Mouse (Mus musculus): ENCODE data around the gene Lyrm4.

The Lyrm4 gene

DNA sequence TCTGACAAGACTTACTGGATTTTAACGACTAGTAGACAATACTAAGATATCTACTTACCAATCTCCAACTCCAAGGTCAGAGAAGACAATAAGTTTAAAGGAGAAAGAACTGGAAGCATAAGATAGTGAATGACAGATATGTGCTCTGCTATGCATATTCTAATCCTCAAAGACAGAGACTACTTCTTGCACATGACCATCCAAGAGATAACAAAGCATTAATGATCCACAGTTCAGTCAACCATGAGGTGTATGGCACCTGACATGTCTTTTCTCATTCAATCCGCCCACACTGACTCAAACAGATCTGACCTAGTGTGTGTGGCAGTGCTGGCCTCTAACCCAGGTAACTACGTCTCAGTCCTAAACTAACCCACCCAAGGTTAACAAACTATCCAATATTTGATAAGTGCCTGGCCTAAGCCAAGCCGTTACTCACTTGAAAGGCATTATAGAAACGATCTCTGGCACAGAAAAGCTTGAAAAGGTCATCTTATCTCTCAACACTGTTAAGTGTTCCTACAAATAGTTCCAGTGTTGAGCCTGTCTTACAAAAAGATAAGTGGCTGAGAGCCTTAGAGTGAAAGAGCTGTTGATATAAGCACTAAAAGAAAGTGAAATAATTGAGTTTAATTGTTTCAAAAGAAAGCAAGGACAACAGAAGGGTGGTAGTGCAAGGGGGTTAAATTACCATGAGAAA is 20.5 kb downstream of the Lyrm4 start:
- no peak for DNase-seq (ENCODE audit: low spot score)

DNA sequence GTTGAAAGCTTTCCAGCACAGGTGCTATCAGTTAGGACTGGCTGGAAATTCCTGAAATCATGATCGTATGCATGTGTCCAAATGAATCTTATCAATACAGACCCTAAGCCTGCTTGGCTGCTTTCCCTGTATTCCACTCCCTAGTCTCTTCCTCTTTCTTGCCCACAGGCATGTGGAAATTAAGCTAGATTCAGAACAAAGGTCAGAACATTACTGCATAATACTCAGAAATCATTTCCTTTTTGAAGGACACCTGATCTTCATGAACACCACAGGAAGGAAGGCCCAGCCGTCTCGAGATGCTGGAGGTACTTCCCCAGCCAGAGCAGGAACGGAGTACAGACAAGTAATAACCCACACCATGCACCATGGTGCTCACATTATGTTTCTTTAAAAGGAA is 29.2 kb downstream of the Lyrm4 start:
- DNase-seq (ENCODE audit: low spot score), result no peak

DNA sequence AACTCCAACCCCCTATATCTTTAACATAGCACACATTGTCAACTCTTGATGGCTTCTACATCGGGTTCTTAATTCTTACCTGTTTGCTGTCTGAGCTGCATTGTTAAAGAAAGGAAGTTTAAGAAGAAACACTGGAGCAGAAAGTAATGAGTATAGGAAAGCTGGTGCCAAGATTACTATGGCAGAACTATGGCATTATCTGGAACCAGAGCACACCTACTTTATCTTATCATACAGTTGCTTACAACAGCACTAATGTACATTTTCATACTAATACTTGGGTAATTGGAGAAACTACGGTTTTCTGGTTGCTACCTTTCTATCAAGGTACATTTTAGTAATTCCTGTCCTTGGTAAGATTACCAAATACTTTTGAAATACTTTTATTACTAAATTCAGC is 29.9 kb downstream of the Lyrm4 start:
- no peak for DNase-seq (ENCODE audit: low spot score)

DNA sequence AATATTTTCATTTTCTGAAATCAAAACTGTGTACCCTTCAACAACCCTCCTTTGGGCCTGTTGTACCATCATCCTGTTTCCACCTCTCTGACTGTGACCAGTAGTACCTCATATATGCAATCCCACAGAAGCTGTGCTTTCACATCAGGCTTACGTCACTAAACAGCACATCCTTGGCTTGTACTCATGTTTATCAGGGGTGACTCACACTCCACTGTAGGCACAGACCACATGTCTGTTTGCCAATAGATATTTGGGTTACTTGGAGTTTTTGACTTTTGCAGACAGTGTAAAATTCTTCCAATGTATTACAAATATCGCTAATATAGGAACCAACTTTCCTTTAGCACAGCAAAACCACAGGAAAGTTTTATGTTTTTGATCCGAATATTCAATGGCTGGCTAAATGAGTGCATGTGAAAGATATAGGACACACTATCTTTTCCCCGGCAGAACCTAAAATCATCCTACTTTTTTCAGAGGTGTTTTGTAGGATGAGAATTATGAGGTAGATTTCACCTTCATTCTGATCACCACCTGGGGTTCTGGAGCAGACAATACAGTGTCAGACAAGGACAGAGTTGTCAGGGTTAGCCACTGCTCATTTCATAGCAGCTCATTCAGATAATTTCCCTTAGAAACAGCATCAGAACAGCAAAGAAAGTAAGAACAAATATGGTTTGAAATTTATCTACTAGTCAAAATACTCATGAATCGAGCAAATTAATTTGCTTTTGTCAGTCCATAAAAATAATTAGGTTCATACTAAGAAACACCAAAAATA is 30.5 kb downstream of the Lyrm4 start:
- no peak for DNase-seq (ENCODE audit: low spot score)

DNA sequence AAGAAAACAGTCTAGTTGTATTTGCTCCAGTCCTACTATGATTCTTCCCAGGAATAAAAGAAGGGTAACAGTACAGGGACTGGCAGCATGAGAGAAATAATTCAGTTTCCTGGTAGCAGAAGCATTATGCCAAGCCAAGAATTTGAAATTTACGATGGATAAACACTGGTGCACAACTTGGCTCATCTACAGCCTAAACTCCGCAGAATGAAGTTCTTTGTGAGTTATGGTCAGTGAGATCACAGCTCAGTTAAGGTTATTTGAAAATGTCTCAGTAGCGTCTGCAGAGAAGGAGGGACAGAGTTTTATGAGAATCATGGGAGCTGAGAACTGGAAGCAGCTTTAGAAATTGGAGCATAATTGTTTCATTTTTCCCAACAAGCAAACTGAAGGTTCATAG is 31.4 kb downstream of the Lyrm4 start:
- DNase-seq (ENCODE audit: low spot score), result no peak

DNA sequence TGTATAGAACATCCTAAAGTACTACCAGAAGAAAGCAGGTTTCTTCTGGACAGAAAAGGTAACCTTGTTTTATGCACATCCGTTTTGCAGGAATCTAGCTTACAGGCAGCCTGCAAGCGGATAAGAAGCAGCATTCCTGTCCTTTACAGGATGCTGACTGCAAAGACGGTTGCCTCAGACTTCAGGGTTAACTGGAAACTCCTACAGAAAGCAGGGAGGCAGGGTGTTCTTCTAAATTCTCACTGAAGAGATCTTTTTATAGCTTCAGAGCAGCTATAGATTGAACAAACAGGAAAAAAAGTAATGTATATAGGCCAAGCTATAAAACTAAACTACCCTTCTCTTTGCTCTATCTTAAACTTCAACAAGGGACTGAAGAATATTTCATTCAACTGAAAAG is 32.6 kb downstream of the Lyrm4 start:
- DNase-seq (ENCODE audit: low spot score), result no peak

DNA sequence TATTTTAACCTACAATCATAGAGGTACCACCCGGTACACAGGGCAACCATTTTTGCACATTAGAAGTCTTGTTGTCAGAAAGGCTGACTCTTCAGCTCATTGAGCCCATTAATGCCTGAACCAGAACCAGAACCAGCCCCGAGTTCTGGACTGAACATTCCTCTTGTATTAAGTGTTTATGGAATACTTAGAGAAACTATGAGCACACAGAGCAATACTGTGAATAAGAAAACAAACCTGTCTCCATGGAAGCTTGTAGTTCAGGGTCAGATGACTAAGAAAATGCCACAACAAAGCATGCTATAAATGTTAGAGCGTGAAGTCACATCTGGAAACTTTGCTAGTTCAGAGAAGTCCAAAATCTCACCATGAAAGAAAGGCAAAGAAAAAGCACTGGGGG is 35.7 kb downstream of the Lyrm4 start:
- DNase-seq (ENCODE audit: low spot score), result no peak

DNA sequence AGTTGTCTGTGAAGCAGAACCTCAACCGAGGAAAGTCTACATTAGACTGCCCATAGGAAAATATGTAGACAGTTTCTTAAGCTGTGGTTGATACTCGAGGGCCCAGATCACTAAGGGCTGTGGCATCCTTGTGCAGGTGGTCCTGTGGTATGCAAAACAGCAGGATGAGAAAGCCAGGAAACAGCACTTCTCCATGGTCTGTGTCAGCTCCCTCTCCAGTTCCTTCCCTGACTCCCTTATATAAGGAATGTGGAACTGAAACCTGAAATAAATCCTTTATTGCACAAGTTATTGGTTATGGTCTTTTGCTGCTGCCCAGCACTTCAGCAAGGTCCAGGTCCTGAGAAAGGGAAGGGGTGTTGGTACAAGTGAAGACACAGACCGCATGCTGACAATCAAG is 42.8 kb downstream of the Lyrm4 start:
- DNase-seq (ENCODE audit: low spot score), result no peak

DNA sequence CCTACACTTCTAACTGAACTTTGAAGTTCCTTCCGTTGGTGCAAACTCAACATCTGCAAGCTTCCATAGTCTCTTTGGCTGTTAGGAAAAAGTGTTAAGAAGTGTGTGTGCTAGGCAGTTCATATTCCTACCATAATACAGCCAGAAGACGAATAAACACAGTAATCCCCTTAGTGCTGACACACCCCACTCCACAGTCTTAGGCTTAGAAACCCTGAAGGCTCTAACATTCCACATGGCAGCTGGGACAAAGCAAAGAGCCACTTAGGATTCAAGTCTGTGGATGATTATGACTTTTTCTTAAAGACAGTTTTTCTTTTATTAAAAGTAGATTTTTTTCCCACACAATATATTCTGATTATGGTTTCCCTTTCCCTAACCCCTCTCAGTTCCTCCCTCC is 50.6 kb downstream of the Lyrm4 start:
- DNase-seq (ENCODE audit: low spot score), result no peak

DNA sequence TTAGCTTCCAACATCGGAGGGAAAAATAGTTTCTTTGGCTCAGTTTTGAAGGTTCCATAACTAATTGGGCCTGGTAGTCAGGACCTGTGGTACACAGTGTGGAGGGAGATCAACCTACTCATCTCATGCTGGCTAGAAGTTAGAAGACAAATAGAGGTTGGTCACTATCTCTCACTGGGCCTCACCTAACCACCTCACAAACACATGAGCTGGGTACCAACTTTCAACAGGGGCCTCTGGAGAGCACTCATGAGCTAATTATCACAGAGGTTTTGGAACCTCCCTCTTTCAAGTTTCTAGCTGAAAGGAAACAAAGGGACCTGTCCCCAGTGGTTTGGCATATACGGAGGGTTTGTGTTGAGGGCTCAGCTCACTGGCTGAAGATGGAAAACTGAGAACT is 59.8 kb downstream of the Lyrm4 start:
- DNase-seq (ENCODE audit: low spot score), result no peak

DNA sequence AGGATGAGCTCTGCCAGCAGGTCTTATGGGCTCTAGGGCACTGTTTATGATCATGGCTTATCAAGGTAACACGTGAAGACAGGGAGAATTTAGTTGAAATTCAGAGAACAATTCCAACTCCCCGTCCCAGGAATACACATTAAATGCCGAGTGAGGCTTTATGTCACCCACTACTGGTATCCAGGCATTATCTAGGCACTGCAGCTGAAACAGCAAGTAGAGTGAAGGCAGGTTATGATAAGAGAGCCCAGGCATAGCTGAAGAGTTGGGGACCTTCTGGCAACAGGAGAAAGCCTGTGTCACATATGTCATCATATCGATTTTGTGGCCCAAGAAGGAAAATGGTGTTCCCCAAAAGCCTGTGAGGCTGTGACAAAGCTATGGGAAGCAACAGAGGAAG is 60.4 kb downstream of the Lyrm4 start:
- no peak for DNase-seq (ENCODE audit: low spot score)

DNA sequence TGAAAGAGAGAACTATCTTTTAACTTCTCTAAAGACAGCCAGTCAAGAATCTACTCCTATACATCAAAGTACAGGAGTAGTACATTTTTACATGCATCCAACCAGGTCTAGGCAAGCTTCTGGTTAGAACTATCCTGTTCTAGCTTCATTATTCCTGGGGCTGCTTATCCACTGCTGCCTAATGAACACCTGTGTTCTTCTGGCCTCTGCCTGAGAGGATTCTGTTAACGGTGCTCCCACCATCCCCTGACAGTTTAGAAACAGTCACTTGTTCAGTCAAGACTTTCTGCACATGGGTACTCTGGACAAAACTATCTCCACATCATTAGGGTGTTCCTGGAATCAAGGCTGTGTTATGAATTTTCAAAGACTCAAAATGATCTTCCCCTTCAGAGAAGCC is 60.8 kb downstream of the Lyrm4 start:
- DNase-seq (ENCODE audit: low spot score), result no peak

DNA sequence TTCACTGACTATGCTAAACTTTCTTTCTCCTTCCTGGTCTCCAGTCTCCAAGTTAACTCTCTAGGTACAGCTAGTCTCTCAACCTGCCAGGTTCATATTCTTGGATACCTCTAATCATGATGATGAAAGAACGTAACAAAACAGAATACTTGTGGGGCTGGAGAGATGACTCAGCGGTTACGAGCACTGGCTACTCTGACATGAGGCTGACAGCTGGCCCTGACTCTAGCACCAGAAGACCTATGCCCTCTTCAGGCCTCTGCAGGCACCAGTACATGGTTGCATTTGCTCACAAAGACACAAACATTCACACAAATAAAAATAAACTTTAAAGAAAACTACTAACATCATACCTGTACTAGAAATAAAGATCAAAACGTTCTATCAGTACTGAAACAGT is 81.8 kb downstream of the Lyrm4 start:
- no peak for DNase-seq (ENCODE audit: low spot score)

DNA sequence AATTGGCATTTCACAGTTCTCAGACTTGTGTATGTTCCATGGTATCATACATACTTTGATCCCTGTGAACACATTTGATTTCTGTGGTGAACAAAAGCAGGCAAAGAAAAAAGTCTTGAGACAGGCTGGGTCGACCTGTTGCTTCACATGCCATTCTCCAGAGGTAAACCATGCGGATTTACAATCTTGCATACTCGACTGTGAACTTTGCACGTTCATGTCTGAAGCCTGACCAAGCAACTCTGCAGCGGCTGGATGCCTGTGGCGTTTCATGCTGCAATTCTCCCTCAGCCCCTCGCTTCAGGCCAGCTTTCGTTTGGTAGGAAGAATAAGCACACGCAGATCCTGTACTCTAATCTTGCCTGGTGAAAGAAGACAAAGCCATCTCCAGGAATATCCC is 85.4 kb downstream of the Lyrm4 start:
- no peak for DNase-seq (ENCODE audit: low spot score)

DNA sequence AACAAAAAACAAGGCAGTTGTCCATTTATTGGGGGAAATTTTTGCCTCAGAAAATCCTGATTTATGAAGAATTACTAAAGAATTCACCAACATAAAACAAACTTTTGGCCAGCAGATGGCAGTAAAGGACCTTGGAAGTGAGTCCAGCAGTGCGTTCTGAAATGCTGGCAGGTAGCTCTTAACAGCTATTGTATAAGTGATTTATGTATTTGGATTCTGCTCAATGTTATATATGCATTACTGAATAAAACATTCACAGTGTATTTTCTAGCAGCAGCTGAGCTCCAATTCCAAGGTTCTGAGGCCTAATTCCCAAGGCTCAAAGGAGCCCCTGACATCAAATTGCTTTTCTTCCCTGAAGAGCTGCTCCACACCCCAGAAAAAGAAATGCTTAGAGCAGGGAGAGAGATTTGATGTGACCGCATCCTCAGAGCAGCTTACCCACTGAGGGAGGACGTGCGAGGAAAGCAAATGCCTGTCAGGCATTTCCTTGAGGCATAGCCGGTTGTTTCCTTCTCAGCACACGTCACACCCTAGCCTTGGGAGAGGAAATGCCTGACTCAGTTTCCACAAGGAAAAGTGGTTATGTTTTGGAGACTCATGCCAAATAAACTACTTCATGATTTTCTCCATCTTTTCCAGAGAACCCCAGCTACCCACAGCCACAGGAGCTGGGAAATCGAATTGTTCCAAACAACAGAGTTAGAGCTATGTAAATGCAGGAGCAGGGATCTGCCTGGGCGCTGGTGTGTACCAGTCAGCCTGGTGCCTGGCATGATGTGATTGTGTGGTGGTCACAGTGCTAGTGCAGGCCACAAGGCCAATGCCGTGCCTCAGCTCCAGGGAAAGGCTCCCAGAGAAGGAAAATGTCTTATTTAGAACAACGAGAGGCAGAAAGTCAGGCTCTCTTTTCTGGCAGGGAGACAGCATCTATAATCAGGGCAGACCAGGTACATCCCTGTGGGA is 97.7 kb downstream of the Lyrm4 start:
- peak; percentile 14 for DNase-seq (ENCODE audit: low spot score)

DNA sequence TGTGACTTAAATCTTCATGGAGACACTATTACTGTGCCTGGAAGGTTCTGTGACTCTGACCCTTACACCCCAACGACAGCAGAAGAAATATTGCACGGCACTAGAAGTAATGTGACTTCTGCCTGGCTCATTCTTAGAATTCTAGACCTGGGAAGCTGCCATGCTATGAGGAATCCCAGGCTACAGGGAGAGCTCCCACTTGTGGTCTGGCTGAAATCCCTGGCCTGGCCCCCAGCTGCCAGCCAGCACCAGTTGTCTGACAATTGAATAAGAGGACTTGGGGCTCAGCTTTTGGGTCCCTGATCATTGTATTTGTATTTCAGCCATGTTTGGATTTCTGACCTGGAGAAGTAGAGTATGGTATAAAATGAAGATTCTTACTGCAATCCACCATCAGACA is 99.3 kb downstream of the Lyrm4 start:
- DNase-seq (ENCODE audit: low spot score), result no peak

DNA sequence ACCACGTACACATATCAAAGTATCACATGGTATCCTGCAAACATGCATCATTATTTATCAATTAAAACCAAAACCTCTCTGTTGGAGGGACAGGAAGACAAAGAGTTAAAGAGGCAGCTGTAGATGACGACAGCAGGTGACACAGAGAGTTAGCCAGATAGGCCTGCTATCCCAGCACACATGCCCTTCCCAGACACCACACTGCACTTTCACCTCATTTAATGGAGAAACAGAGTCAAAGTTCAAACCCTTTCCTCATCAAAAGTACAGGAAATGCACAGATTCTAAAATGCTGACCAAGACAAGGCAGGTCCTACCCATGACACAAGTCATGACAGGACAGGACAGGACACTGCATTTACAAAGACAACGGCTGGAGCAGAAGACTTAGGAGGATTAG is 101.7 kb downstream of the Lyrm4 start:
- DNase-seq (ENCODE audit: low spot score), result no peak

DNA sequence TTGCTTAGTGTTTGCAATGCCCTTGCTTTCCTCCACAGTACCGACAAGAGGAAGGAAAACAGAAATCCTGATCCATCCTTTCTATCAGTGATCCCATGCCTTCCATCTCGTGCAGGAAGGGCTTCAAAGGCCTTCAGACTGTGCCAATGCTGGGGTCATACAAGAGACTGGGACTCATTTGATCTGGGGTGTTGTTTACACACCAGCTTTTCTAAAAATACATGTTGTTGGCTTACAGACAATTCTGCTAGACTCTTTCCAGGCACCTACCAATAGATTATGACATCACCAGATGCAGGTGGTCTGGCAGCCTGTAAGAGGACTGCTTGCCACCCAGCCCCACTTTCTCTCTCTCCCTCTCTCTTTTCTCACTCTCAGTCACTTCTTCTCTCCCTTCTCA is 107.3 kb downstream of the Lyrm4 start:
- no peak for DNase-seq (ENCODE audit: low spot score)

DNA sequence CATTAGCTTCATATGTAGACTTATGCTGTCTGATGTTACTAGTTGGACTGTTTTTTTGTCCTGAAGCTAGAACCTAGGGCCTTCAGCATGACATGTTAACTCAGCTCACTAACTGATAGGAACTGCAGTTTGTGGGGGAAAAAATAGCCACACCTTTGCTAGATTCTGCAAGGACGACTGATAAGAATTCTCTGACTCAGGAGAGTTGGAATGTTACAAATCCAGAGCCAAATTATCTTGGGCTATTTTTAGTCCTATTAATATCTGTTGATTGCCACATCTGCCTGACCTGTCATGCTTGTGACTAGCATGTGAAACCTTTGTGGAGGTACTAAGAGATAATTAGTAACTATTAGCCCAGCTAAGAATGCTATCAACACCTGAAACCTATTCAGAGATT is 116.5 kb downstream of the Lyrm4 start:
- no peak for DNase-seq (ENCODE audit: low spot score)

DNA sequence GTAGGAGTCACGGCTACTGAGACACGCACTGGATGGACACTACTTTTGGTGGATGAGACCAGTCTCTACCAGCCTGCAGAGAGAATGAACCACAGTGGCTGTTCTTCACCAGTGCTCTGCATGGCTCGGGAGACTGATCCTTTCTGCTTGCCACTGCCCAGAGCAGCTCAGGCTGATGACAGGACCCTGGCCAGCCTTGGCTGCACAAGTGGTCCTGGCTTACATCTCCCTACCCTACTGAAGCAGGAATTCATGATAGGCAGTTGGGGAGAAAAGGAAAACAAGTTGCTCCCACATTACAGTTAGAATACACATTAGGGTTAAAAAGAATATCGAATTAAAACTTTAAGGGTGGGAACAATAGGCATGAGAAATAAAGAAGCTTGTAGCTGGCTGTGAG is 119.7 kb downstream of the Lyrm4 start:
- no peak for DNase-seq (ENCODE audit: low spot score)

DNA sequence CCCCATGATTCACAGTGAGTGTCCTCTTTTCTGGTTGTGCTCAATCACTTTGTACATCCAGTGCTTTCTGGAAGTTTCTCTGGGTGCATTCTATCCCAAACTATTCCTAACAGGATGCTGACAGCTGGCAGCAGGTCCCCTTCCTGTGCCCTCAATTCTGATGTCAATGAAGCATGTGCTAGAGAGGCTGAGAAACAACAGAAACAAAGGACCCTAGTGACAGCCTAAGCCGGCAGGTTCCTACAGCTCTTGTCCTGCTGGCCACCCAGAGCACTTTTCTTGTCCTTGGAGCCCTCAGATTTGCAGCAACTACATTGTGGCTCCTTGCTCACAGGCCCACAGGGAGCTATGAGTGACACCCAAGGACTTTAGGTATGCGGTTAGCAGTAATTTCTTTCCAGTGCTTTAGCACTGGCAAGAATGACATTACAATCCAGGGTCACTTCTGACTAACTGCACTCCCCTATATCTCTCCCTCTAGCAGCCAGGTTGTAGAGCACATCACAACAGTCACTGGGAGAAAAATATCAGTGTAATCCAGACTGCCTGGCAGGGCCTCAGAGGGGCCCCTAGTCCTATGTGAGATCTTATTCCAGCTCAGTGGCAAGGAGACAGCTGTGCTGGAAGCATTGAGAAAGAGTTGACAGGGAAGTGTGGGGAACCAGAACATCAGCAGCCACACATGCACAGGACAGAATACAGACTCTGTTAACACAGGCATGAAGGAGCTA is 121.5 kb downstream of the Lyrm4 start:
- DNase-seq (ENCODE audit: low spot score), result no peak

DNA sequence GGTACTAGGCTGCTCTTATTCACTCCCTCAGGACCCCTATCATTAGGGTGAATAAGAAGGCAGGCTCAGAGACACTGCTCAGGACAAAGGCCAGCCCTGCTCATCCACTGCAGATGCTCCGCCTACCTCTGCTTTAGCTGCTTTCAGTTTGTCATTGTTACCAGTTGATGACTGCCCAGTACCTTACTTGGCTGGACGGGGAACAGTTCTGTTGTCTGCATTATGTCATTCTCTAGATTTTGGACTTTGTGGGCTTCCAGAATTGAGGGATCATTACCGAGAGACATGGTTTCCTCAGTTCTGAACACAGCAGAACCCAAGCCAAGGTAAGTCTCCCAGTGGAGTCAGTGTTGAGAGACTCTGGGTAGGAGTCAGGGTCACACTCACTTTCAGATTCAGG is 122.1 kb downstream of the Lyrm4 start:
- DNase-seq (ENCODE audit: low spot score), result no peak
